Mouse (Mus musculus): ENCODE measurements around the gene Ndufs2.

Ndufs2 gene
- long read RNA-seq, experiment 1, transcript Ndufs2-201 (13 exons, 1,623 nt): major isoform, 275 of 338 reads
- long read RNA-seq, experiment 1, partial matches to known transcripts: 42 of 338 reads
- long read RNA-seq, experiment 1, other reads (novel, unspliced or antisense): 21 of 338 reads
- long read RNA-seq, experiment 2, transcript Ndufs2-201 (13 exons, 1,623 nt): major isoform, 312 of 485 reads
- long read RNA-seq, experiment 2, partial matches to known transcripts: 97 of 485 reads
- long read RNA-seq, experiment 2, other reads (novel, unspliced or antisense): 76 of 485 reads

GRCm38 (mm10) chr1:171250680-171251593, at the start of gene Ndufs2:
Gene Ndufs2 (minus strand): TSS chr1:171251388.
- intact Hi-C loops (cut with DNase I): no loop called here

GRCm38 (mm10) chr1:171298226-171298625, 47.0 kb upstream of the Ndufs2 start:
- intact Hi-C loops (cut with DNase I): no loop called here

DNA sequence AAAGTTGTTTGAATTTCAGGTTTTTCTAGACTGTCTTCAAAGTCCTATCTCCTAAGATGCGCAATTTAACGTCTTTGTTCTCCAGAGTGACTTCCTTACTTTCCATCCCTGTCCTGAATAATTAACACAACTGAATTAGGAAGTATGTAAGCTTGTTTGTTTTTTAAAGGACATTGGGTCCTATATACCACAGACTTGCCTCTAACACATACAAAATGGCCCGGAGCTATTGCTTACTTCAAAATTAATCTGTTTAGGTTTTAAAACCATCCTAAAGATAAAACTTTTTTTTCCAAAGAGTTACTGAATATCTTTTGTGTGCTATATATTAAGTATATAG, 43.8 kb upstream of the Ndufs2 start:
- intact Hi-C loops (cut with DNase I): no loop called here

- intact Hi-C loops (cut with DNase I): no loop called here
Observed at GRCm38 (mm10) chr1:171294298-171295062, 43.3 kb upstream of the Ndufs2 start, which contains the start of gene Ufc1. Gene Ufc1 (minus strand): TSS chr1:171295024.

- intact Hi-C loops (cut with DNase I): no loop called here
Observed at GRCm38 (mm10) chr1:171293906-171294297, 42.7 kb upstream of the Ndufs2 start.

DNA sequence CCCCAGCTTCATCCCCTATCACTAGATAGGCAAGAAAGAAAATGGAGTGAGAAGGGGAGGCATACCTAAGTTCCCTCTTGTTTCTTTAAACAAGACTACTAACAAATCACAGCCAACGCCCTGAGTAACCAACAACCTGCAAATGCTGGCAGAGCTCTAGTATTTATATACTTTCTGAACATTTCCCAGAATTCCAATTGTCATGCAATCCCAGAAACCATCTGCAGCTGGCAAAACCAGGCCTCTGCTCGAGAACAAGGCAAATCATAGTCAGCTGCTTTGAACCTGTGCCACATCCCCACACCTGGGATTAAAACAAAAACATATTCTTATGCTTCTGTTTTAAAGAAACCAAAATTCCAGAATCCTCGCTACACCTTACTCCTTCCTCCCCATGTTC, 42.2 kb upstream of the Ndufs2 start:
- intact Hi-C loops (cut with DNase I): no loop called here

DNA sequence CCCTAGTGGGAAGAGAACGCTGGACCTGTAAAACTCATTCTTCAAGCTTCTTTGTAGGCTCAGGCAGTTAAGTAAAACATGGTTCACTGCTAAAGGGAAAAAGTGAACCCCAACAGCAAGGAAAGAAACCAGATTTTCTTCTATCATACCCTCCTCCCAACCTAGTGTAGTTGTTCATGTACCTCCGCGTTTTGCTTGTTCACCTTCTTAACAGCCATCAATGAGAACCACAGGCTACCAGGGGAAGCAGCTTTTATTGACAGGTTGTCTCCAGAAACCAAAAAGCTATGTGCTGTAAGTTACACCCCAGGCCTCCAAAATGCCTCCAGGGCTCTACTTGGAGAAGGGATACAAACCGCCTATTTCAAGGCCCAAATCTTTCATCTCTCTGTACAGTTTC, 37.1 kb upstream of the Ndufs2 start:
- intact Hi-C loops (cut with DNase I): no loop called here

- intact Hi-C loops (cut with DNase I): no loop called here
Observed at GRCm38 (mm10) chr1:171287136-171288081, 36.2 kb upstream of the Ndufs2 start, which contains the start of gene Usp21. Gene Usp21 (minus strand): TSS chr1:171287991.

DNA sequence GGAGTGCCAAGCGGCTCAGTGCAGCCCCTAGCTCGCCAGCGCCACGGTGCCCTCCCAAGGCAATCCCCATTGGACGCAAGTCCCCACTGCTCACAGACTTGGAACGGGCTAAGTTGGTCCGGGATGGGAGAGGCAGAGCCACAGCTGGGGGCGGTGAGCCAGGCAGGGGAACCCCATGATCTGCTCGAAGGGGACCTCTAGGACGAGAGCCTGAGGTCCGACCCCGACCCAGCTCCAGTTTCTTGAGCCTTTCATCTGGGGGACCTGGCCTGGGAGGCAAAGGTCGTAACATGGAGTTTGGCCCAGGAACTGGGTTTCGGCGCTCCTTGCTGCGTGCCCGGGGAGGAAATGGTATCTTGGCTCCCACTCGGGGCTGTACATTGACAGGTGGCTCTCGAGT, 35.3 kb upstream of the Ndufs2 start:
- intact Hi-C loops (cut with DNase I): no loop called here

GRCm38 (mm10) chr1:171285096-171285892, 34.1 kb upstream of the Ndufs2 start:
- intact Hi-C loops (cut with DNase I): no loop called here

DNA sequence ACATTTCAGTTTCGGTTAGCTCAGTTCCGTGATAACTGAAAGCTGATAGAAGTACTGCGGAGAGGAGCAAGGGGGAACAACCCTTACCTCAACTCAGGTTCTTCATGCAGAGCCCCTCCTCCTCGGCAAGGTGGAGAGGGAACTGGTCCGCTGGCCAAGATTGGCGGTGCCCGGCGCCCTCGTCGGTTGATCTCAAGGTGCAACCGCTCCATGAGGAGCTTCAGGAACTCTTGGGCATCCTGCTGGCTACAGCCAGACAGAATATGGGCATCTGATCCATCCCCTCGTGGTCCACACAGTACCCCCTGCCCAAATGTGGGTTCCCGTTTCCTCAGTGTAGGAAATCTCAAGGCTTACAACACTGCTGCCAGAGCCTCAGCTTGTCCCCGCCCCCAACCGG, 33.3 kb upstream of the Ndufs2 start:
- intact Hi-C loops (cut with DNase I): no loop called here

DNA sequence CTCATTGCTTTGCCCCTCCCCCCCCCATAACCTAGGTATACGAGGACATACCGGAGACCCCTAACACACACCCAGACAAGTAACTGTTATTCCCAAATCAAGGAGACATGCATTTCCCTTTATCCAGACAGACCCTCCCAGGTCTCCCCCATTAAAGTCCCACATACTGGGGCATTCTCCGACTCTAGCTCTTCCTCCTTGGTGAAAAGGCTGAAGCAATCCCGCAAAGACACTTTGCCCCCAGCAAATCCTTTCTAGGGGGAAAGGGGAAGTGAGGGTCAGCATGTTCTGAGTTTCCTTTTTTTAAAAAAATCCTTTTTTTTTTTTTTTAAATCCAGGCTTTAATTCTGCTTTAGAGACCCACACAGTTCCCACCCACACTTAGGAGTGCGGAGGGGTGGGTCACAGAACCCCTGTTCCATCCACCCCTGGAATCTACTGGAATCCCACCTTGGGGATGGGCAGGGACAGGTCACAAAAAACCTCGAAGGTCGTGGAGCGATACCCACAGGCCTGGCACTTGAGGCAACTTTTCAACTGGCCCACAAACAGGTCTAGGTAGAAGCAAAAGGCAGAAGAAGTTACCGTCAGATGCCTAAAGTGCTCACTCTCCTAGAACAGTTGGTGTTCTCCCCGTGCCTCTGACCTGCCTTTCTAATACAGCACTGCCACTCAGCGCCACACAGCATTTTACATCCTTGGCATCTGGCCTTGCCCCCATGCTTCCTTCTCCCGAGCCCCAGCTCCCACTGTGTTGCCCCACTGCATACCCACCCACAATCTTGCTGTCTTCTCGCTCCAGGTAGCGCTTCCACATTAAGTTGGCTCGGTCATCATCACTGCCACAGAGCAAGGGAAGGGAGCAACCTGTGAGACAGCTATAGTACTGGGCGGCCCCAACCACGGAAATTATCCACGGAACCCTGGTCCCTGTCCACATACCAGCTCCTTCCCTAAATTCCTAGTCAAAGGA, 32.3 kb upstream of the Ndufs2 start:
- intact Hi-C loops (cut with DNase I): no loop called here

GRCm38 (mm10) chr1:171282086-171282805, 31.1 kb upstream of the Ndufs2 start:
- intact Hi-C loops (cut with DNase I): no loop called here

- intact Hi-C loops (cut with DNase I): no loop called here
Observed at GRCm38 (mm10) chr1:171281528-171281923, 30.3 kb upstream of the Ndufs2 start.

DNA sequence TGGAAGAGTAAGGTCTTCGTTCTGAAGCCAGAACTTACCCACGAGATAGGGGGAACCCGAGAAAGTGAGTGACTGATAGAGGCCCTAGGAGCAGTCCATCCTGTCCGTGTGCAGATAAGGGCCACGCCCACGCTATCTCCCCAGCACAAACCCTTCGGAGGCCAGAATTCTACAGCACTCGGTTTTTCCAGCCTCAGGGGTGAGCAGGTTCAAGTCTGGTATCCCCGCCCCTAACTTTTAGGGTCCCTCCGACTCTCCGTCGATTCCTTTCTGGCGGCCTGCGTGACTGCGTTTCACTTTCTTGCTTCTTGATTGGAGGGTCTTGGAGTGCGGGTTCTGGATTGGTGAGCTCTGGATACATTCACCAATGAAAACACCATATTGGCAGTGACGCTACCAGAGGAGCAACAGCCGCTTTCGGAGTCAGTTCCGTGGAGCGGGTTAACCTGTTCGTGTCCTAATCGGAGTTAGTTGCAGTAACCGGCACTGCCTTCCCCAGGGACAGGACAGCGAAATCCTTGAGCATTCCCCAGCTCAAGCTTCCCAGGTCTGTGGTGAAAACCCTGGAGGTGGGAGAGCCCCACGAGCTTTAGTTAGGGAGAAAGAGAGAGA, 29.8 kb upstream of the Ndufs2 start, which contains the start of gene Ppox:
TSS of gene Ppox (minus strand) at position 271 of the 612 bp plus-strand sequence.
- intact Hi-C loops (cut with DNase I): no loop called here

DNA sequence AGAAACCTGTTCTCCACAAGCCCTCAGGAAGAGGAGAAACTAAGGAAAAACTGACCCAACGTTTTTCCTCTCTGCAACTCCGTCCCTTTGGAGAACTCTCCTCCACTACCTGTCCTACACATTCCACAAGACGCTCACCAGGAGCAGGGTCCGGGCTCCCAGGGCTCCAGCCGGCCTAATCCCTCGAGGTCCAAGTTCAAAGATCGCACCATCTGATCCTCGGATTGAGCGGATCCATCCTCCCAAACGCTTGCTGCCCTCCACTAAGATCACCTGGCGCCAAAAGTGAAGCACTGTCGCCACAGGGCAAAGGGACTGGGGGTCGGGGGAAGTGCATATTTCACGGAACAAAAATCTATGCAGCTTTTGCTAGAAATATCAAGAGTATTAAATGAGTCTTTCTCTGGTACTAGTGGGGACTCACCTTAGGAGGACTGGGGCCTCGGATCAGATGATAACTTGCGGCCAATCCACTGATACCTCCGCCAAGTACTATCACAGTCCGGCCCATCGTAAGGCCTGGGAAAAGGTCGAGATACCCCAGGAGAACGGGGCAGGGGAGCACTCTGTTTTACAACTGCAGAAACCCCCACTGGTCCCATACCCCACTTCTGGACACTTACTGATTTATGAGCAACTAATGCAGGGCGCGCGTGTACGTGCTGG, 29.2 kb upstream of the Ndufs2 start:
- intact Hi-C loops (cut with DNase I): no loop called here

GRCm38 (mm10) chr1:171279721-171280120, 28.5 kb upstream of the Ndufs2 start:
- intact Hi-C loops (cut with DNase I): no loop called here
